Mouse (Mus musculus): Measurements from ENCODE around the gene Stab2. TPM values are rescaled to one million over a fixed set of nuclear protein-coding genes. Genes with fewer than 3 reads are reported as not detected.

Stab2 gene
- total and polyA plus RNA-seq, 2 experiments, result 24.0 to 73.5 TPM

GRCm38 (mm10) chr10:87015403-87015802 is 7.6 kb upstream of the Stab2 start:
- DNase-seq (ENCODE audit: extremely low read depth, low read depth, low spot score), result no peak
- WGBS, result 52% methylated on average over 5 of the region's 5 CpGs
- Histone ChIP-seq H3K27me3 (ENCODE audit: control insufficient read depth, insufficient read depth, low read length) (no peaks in the 10 kb centered on the region), H3K9ac (ENCODE audit: low read depth, low read length) (no peak overlapping the region), H3K79me2 (ENCODE audit: control insufficient read depth, insufficient read depth, low read length) (no peaks in the 10 kb centered on the region; the same call in 1 of the 2 replicates), H3K4me3 (ENCODE audit: insufficient read depth, low read depth, low read length) (no peak overlapping the region), H3K27ac (replicated peaks; ENCODE audit: insufficient read depth, low read depth, low read length) (peak overlapping the region; percentile 70), H3K36me3 (ENCODE audit: control insufficient read depth, insufficient read depth, low read length) (no peaks in the 10 kb centered on the region), H3K4me1 (ENCODE audit: control insufficient read depth, insufficient read depth, low read length) (no peaks in the 10 kb centered on the region; the same call in 1 of the 2 replicates)
- no peak for TF ChIP-seq CTCF (IDR thresholded peaks at IDR 0.05; ENCODE audit: low read depth, low read length)
- no peak for TF ChIP-seq POLR2A (IDR thresholded peaks at IDR 0.05; ENCODE audit: extremely low read depth, insufficient read depth, low read length)

DNA sequence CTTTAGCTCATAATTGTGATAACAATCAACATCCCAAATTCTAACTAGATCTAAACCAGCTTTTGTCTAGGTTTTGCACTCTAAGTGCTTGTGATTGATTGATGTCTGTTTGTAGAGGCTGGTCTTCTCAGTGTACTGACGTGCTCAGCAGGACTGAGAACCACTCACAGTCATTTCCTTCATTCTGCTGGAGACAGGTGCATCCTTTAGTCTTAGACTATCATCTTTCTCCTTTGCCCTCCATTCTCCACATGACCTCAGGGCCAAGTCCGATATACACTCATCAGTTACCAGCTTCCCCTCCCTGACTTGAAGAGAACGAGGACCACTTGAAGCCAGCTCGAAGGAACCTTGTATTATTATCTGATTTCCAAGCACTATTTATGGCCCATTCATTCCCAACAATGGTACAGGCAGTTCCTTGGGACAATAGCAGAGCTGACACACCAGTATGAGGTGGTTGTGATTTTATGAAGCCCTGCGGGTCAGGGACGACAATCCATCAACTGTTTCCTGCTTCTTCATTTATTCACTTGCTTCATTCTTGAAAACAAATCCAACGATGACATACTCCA is 6.7 kb upstream of the Stab2 start:
- no peak overlapping the region for H3K27ac ChIP-seq (replicated peaks; ENCODE audit: insufficient read depth, low read depth, low read length)
- no peak overlapping the region for H3K4me3 ChIP-seq (ENCODE audit: insufficient read depth, low read depth, low read length)
- H3K79me2 ChIP-seq (ENCODE audit: control insufficient read depth, insufficient read depth, low read length), result no peaks in the 10 kb centered on the region
- no peak overlapping the region for H3K9ac ChIP-seq (ENCODE audit: low read depth, low read length)
- H3K27me3 ChIP-seq (ENCODE audit: control insufficient read depth, insufficient read depth, low read length), result no peaks in the 10 kb centered on the region
- no peaks in the 10 kb centered on the region; the same call in 1 of the 2 replicates for H3K4me1 ChIP-seq (ENCODE audit: control insufficient read depth, insufficient read depth, low read length)
- no peak for DNase-seq (ENCODE audit: extremely low read depth, low read depth, low spot score)
- WGBS, result 83% methylated on average over 7 of the region's 7 CpGs
- TF ChIP-seq POLR2A (IDR thresholded peaks at IDR 0.05; ENCODE audit: extremely low read depth, insufficient read depth, low read length) (no peak), CTCF (IDR thresholded peaks at IDR 0.05; ENCODE audit: low read depth, low read length) (no peak)
- no peaks in the 10 kb centered on the region for H3K36me3 ChIP-seq (ENCODE audit: control insufficient read depth, insufficient read depth, low read length)

- Histone ChIP-seq H3K79me2 (ENCODE audit: control insufficient read depth, insufficient read depth, low read length) (no peaks in the 10 kb centered on the region), H3K4me1 (ENCODE audit: control insufficient read depth, insufficient read depth, low read length) (no peaks in the 10 kb centered on the region; the same call in 1 of the 2 replicates), H3K27me3 (ENCODE audit: control insufficient read depth, insufficient read depth, low read length) (no peaks in the 10 kb centered on the region), H3K36me3 (ENCODE audit: control insufficient read depth, insufficient read depth, low read length) (no peaks in the 10 kb centered on the region), H3K27ac (replicated peaks; ENCODE audit: insufficient read depth, low read depth, low read length) (no peak overlapping the region), H3K4me3 (ENCODE audit: insufficient read depth, low read depth, low read length) (no peak overlapping the region), H3K9ac (ENCODE audit: low read depth, low read length) (no peak overlapping the region)
- no peak for DNase-seq (ENCODE audit: extremely low read depth, low read depth, low spot score)
- TF ChIP-seq CTCF (IDR thresholded peaks at IDR 0.05; ENCODE audit: low read depth, low read length) (no peak), POLR2A (IDR thresholded peaks at IDR 0.05; ENCODE audit: extremely low read depth, insufficient read depth, low read length) (no peak)
- 74% methylated on average over 7 of the region's 7 CpGs for WGBS
Observed at GRCm38 (mm10) chr10:87012087-87012486, 4.3 kb upstream of the Stab2 start.

GRCm38 (mm10) chr10:87008215-87008499 is 332 bp upstream of the Stab2 start:
- H3K4me3 ChIP-seq (ENCODE audit: insufficient read depth, low read depth, low read length), result peak overlapping the region; percentile 19
- TF ChIP-seq CTCF (IDR thresholded peaks at IDR 0.05; ENCODE audit: low read depth, low read length) (no peak), POLR2A (IDR thresholded peaks at IDR 0.05; ENCODE audit: extremely low read depth, insufficient read depth, low read length) (no peak)
- peak overlapping the region; percentile 8; the same call in 1 of the 2 replicates for H3K9ac ChIP-seq (ENCODE audit: low read depth, low read length)
- WGBS, result 81% methylated on average over 3 of the region's 3 CpGs
- H3K79me2 ChIP-seq (ENCODE audit: control insufficient read depth, insufficient read depth, low read length), result no peaks in the 10 kb centered on the region
- no peaks in the 10 kb centered on the region for H3K4me1 ChIP-seq (ENCODE audit: control insufficient read depth, insufficient read depth, low read length)
- no peaks in the 10 kb centered on the region for H3K36me3 ChIP-seq (ENCODE audit: control insufficient read depth, insufficient read depth, low read length)
- peak overlapping the region; percentile 19 for H3K27ac ChIP-seq (replicated peaks; ENCODE audit: insufficient read depth, low read depth, low read length)
- H3K27me3 ChIP-seq (ENCODE audit: control insufficient read depth, insufficient read depth, low read length), result no peaks in the 10 kb centered on the region
- no peak for DNase-seq (ENCODE audit: extremely low read depth, low read depth, low spot score)

- H3K79me2 ChIP-seq (ENCODE audit: control insufficient read depth, insufficient read depth, low read length), result no peaks in the 10 kb centered on the region
- H3K9ac ChIP-seq (ENCODE audit: low read depth, low read length), result no peak overlapping the region
- TF ChIP-seq POLR2A (IDR thresholded peaks at IDR 0.05; ENCODE audit: extremely low read depth, insufficient read depth, low read length) (no peak), CTCF (IDR thresholded peaks at IDR 0.05; ENCODE audit: low read depth, low read length) (no peak)
- no peak overlapping the region for H3K4me3 ChIP-seq (ENCODE audit: insufficient read depth, low read depth, low read length)
- no peaks in the 10 kb centered on the region; the same call in none of the 2 replicates for H3K4me1 ChIP-seq (ENCODE audit: control insufficient read depth, insufficient read depth, low read length)
- 71% methylated on average over 14 of the region's 14 CpGs for WGBS
- DNase-seq (ENCODE audit: extremely low read depth, low read depth, low spot score), result peak; percentile 25
- H3K36me3 ChIP-seq (ENCODE audit: control insufficient read depth, insufficient read depth, low read length), result peaks cover 3% of the 10 kb centered on the region; the same call in 1 of the 2 replicates
- no peaks in the 10 kb centered on the region for H3K27me3 ChIP-seq (ENCODE audit: control insufficient read depth, insufficient read depth, low read length)
- peak overlapping the region; percentile 49 for H3K27ac ChIP-seq (replicated peaks; ENCODE audit: insufficient read depth, low read depth, low read length)
Observed at GRCm38 (mm10) chr10:86992238-86992976, 15.4 kb downstream of the Stab2 start.

DNA sequence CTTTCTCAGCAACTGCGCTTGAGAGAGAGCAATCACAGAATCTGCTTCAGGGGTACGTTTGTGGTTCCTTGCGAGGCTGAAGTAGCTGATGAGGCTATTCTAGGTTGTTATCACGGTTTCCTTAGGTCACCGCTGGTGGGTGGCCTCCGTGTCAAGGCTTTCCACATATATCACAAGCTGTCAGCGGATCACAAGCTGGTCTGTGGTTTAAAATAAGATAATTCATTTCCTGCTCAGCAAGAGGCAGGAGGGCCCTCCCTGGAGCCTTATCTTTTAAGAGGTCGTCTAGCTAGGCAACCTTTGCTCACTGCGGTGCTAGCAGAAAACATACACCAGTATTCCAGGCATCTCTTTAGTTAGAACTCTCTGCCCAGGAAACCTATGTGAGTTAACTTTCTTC is 17.2 kb downstream of the Stab2 start:
- Histone ChIP-seq H3K36me3 (ENCODE audit: control insufficient read depth, insufficient read depth, low read length) (no peaks in the 10 kb centered on the region), H3K4me3 (ENCODE audit: insufficient read depth, low read depth, low read length) (no peak overlapping the region), H3K79me2 (ENCODE audit: control insufficient read depth, insufficient read depth, low read length) (no peaks in the 10 kb centered on the region), H3K27me3 (ENCODE audit: control insufficient read depth, insufficient read depth, low read length) (no peaks in the 10 kb centered on the region), H3K9ac (ENCODE audit: low read depth, low read length) (no peak overlapping the region), H3K4me1 (ENCODE audit: control insufficient read depth, insufficient read depth, low read length) (no peaks in the 10 kb centered on the region; the same call in none of the 2 replicates), H3K27ac (replicated peaks; ENCODE audit: insufficient read depth, low read depth, low read length) (no peak overlapping the region)
- peak; percentile 43 for DNase-seq (ENCODE audit: extremely low read depth, low read depth, low spot score)
- WGBS, result 62% methylated on average over 9 of the region's 9 CpGs
- TF ChIP-seq POLR2A (IDR thresholded peaks at IDR 0.05; ENCODE audit: extremely low read depth, insufficient read depth, low read length) (no peak), CTCF (IDR thresholded peaks at IDR 0.05; ENCODE audit: low read depth, low read length) (no peak)

Data from liver, adult 2 months (tissue).